Mouse (Mus musculus): ENCODE results near the gene Mea1.
A peak's percentile ranks its signal among the peaks of the same experiment; 100 is the strongest.

The Mea1 gene

GRCm38 (mm10) chr17:46669911-46670310 is 8.7 kb upstream of the Mea1 start:
- no peak for DNase-seq (ENCODE audit: low spot score in 2 of 2)

GRCm38 (mm10) chr17:46673850-46674529 is 4.6 kb upstream of the Mea1 start, which contains the start of gene Rrp36:
Gene Rrp36, minus strand, starts transcription at chr17:46674352.
- peak; percentile 92 for DNase-seq (ENCODE audit: low spot score in 2 of 2)

GRCm38 (mm10) chr17:46674530-46675283 is 3.9 kb upstream of the Mea1 start:
- DNase-seq (ENCODE audit: low spot score in 2 of 2): no peak

DNA sequence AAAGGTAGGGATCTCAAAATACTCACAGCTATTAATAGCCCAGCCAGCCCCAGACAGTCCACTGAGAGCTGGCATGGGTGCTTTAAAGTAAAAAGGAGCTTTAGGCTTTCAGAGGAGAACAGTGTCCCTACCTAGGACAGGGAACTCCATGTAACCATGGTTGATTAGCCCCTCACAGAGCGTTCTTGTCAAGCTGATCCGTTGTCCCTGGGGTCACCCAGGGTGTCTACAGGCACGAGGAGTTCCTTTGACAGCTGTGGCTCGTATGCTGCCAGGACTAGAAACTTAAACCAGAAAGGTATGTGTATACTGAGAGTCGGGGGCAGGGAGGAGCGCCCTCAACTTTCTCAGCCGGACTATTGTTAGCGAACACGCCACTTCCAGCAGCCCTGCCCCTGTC is 318 bp downstream of the Mea1 start:
- DNase-seq (ENCODE audit: low spot score in 2 of 2): no peak

- DNase-seq (ENCODE audit: low spot score in 2 of 2): peak; percentile 38 to 45
Observed at GRCm38 (mm10) chr17:46679843-46680759, 1.5 kb downstream of the Mea1 start.

GRCm38 (mm10) chr17:46680760-46681373 is 2.3 kb downstream of the Mea1 start, which contains the start of gene Klhdc3:
Gene Klhdc3, minus strand, starts transcription at chr17:46680914.
- peak; percentile 97 to 99 for DNase-seq (ENCODE audit: low spot score in 2 of 2)

GRCm38 (mm10) chr17:46681466-46682118 is 3.0 kb downstream of the Mea1 start:
- no peak for DNase-seq (ENCODE audit: low spot score in 2 of 2)

GRCm38 (mm10) chr17:46682654-46683389 is 4.2 kb downstream of the Mea1 start:
- no peak for DNase-seq (ENCODE audit: low spot score in 2 of 2)

DNA sequence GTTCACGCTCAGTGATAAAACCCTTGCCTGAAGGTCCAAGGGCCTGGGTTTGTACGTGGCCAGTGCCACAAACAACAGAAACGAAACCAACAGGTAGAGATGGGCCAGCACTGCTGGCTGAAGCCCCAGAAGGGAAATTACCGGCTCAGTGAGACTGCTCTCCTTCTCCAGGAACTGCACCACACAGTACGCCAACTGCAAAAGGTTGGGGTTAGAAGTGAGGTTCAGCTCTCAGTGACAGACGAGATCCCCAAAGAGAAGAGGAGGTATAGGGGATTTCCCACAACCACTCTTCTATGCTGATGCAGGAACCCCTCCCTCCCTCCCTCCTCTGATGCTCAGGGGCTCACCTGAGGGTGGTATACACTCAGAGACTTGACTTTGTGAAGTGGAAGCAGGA is 7.3 kb downstream of the Mea1 start:
- DNase-seq (ENCODE audit: low spot score in 2 of 2): no peak

- DNase-seq (ENCODE audit: low spot score in 2 of 2): no peak
Observed at GRCm38 (mm10) chr17:46690665-46691064, 12.1 kb downstream of the Mea1 start.

GRCm38 (mm10) chr17:46691390-46691789 is 12.8 kb downstream of the Mea1 start:
- no peak for DNase-seq (ENCODE audit: low spot score in 2 of 2)

- no peak for DNase-seq (ENCODE audit: low spot score in 2 of 2)
Observed at GRCm38 (mm10) chr17:46694517-46695063, 16.0 kb downstream of the Mea1 start.

DNA sequence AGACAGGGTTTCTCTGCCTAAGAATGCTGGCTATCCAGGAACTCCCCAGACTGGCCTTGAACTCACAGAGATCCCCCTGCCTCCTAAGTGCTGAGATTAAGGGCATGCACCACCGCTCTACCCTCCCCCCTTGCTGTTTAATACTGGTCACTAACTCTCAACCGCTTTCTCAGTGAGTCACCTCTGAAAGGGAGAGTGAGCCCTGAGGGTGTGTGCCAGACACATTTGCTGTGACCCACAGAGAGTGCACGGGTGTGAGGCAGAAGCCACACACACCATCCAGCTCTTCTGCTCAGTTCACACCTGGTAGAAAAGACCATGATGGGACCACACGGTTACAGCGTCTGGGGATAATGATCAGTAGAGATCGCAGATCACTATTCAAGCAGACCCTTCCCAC is 19.9 kb downstream of the Mea1 start:
- no peak for DNase-seq (ENCODE audit: low spot score in 2 of 2)

- no peak for DNase-seq (ENCODE audit: low spot score in 2 of 2)
Observed at GRCm38 (mm10) chr17:46699245-46699644, 20.7 kb downstream of the Mea1 start.

- DNase-seq (ENCODE audit: low spot score in 2 of 2): no peak
Observed at GRCm38 (mm10) chr17:46699912-46700311, 21.3 kb downstream of the Mea1 start.

DNA sequence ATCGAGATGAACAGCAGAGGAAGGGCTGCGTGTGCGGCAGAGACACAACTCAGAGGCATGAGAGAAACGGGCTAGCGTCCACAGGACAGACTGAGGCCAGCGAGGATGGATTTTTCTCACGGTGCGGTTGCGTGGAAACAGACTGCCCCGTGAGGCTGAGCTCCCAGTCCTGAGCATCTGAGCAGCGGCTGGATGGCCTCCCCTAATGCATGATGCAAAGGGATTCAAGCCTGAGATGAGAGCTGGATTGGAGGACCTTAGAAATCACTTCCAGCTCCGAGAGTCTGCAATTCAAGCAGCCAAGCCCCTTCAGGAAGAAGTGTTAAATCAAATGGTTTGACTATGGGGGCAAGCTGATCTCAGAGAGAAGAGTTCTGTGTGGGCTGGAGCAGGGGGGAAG is 22.9 kb downstream of the Mea1 start:
- no peak for DNase-seq (ENCODE audit: low spot score in 2 of 2)

GRCm38 (mm10) chr17:46702100-46702499 is 23.5 kb downstream of the Mea1 start:
- no peak for DNase-seq (ENCODE audit: low spot score in 2 of 2)

DNA sequence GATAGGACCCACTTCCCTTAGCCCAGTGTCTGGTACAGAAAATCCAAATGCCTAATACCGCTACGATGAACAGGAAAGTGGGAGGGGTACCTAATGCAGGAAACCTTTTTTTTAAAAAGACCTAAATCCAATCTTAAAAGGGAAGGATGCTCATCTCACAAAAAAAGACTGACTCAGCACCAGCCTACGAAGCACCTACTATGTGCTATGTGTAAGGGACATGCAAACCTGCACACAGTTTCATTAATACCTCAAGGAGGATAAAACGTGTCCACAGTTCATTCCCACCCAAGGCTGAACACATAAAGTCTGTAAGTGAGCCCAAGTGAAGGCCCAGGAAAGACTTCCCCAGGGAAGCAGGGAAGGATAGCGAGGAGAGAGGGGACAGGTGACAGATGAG is 23.9 kb downstream of the Mea1 start:
- no peak for DNase-seq (ENCODE audit: low spot score in 2 of 2)

DNA sequence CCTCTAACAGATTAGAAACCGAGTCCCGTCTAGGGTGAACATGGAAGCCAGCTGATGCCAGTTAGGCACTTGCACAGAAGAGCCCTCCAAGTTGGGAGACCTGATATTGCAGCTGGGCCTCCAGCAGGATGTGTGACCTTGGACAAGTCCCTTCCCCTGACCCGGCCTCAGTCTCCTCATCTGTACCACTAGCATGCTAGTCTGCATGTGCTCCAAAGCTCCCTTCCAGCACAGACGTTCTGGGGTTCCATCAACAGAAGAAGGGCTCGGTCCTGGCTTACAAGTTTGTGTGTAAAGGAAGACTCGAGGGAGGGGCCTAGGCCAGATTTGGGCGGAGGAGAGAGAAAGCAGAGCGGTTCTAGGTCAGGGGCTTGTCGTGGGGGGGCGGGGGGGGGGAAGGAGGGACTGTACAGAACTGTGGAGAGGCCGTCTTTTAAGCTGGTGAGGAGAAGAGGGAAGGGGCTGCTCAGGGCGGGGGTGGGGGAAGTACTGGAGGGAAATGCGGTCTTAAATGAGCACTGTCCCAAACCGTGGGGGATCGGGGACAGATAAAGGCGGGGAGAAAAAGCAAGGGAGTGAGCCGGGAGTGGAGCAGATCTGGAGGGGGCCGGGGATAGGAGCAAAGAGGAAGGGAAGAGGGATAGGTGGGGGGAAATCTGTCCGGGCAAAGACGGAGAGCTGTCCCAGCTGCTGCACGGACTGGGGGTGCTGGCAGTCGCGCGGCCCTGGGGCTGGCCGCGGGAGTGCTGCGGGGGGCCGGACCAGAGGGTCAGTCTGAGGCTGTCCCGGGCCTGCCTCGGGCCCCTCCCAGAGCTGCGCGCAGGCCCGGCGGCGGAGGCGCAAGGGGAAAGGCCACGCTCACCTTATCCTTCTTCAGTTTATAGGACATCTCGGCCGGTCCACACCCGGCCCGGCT is 25.6 kb downstream of the Mea1 start:
- DNase-seq (ENCODE audit: low spot score in 2 of 2): no peak
